Mouse (Mus musculus): ENCODE measurements around the gene Atxn10. TPM values are rescaled to one million over a fixed set of nuclear protein-coding genes. Genes with fewer than 3 reads are reported as not detected.

Atxn10 gene
- polyA plus RNA-seq, 1 experiment from 2014 or later = 85.3 TPM

DNA sequence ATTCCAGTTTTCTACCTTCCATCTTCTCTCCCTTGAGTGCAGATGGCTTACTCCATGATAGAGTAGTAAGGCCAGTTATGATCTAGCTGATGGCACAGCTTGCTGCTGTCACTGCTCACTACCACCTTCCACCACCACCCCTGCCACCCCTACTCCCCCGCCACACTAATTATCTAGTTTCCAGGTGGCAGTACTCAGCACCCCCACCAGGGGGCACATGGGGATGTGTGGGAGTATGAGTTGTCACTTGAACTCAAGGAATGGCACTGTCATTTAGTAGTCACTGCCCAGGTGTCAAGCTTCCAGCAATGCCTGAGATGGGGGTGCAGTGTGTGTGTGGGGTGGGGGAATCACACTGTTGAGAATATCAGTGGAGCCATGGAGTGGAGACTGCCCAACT is 141.5 kb downstream of the Atxn10 start:
- no peaks in the 10 kb centered on the region for H3K36me3 ChIP-seq (replicated peaks)
- peaks cover 3% of the 10 kb centered on the region; the same call in 1 of the 2 replicates for H3K27me3 ChIP-seq
- no peak overlapping the region for H3K27ac ChIP-seq (replicated peaks)
- no peaks in the 10 kb centered on the region for H3K4me1 ChIP-seq (replicated peaks)
- no peak overlapping the region for H3K9ac ChIP-seq
- H3K4me3 ChIP-seq (replicated peaks) = no peak overlapping the region
- WGBS (ENCODE audit: insufficient replicate concordance) = 24% methylated on average over 1 of the region's 1 CpGs
- no peak overlapping the region for H3K4me2 ChIP-seq
- H3K9me3 ChIP-seq (replicated peaks) = no peaks in the 10 kb centered on the region
- ATAC-seq (ENCODE audit: insufficient read depth) = no peak

DNA sequence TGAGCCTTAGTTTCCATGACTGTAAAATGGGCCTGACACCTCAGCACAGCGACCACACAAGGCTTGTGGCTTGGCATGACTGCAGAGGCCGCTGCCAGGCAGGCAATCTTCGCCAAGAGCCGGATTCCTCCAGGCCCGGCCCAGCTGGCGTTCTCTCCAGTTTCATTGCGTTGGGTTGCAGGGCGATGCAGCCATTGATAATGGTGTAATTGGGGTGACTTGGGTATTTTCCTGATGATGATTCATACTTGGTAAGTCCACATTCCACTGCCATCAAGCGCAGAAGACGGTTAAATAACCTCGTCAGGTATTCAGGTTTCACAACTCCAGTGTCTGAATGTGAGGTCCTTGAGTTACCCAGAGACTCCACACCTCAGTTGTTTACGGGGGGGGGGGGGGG is 143.3 kb downstream of the Atxn10 start:
- Histone ChIP-seq H3K27me3 (peaks cover 3% of the 10 kb centered on the region; the same call in 1 of the 2 replicates), H3K9me3 (replicated peaks) (no peaks in the 10 kb centered on the region), H3K4me3 (replicated peaks) (no peak overlapping the region), H3K9ac (no peak overlapping the region), H3K36me3 (replicated peaks) (no peaks in the 10 kb centered on the region), H3K4me2 (no peak overlapping the region), H3K27ac (replicated peaks) (no peak overlapping the region), H3K4me1 (replicated peaks) (no peaks in the 10 kb centered on the region)
- 70% methylated on average over 12 of the region's 12 CpGs for WGBS (ENCODE audit: insufficient replicate concordance)
- no peak for ATAC-seq (ENCODE audit: insufficient read depth)

DNA sequence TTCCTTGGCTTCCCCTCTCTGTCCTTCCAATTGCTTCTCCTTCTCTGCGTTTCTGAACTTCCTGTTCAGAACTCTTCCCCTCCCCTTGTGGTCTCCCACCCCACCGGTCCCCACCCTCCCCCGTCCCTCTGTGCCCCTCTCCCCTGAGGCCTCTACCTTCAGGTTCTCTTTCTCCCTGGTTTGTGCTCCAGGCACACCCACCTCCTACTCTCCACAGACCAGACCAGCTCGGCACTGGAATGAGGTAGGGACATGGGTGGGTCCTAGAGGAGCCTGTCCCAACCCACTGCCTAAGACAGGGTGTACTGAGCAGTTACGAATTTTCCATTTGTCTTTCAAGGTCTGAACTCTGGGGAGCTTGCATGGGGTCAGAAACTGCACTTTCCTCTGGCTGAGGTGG is 143.9 kb downstream of the Atxn10 start:
- no peak overlapping the region for H3K27ac ChIP-seq (replicated peaks)
- no peak overlapping the region for H3K4me2 ChIP-seq
- 17% methylated on average over 5 of the region's 5 CpGs for WGBS (ENCODE audit: insufficient replicate concordance)
- H3K4me3 ChIP-seq (replicated peaks) = no peak overlapping the region
- H3K9ac ChIP-seq = no peak overlapping the region
- no peaks in the 10 kb centered on the region for H3K4me1 ChIP-seq (replicated peaks)
- no peaks in the 10 kb centered on the region for H3K36me3 ChIP-seq (replicated peaks)
- H3K9me3 ChIP-seq (replicated peaks) = no peaks in the 10 kb centered on the region
- H3K27me3 ChIP-seq = peaks cover 3% of the 10 kb centered on the region; the same call in 1 of the 2 replicates
- no peak for ATAC-seq (ENCODE audit: insufficient read depth)

GRCm38 (mm10) chr15:85480630-85481029 is 144.6 kb downstream of the Atxn10 start:
- no peaks in the 10 kb centered on the region for H3K36me3 ChIP-seq (replicated peaks)
- H3K4me2 ChIP-seq = no peak overlapping the region
- H3K9me3 ChIP-seq (replicated peaks) = no peaks in the 10 kb centered on the region
- H3K4me1 ChIP-seq (replicated peaks) = no peaks in the 10 kb centered on the region
- no peak overlapping the region for H3K9ac ChIP-seq
- H3K4me3 ChIP-seq (replicated peaks) = no peak overlapping the region
- H3K27ac ChIP-seq (replicated peaks) = no peak overlapping the region
- 50% methylated on average over 3 of the region's 3 CpGs for WGBS (ENCODE audit: insufficient replicate concordance)
- H3K27me3 ChIP-seq = peaks cover 3% of the 10 kb centered on the region; the same call in 1 of the 2 replicates
- ATAC-seq (ENCODE audit: insufficient read depth) = no peak

DNA sequence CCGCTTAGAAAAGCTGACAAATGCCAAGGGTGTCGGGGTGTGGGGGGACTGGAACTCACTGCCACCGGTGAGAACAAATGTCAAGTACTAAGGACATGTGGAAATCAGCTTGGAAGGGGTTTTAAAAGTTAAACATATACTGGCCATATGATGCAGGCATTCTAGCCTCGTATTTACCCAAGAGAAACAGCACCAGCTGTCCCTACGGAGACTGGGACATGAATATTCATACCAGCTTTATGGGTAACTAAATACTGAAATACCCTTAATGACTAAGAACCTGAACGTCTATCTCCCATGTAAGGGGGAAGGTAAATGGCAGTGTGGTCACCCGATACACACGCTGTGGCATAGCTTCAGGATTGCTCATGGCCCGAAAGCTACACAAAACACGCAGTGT is 152.9 kb downstream of the Atxn10 start:
- Histone ChIP-seq H3K9ac (no peak overlapping the region), H3K4me3 (replicated peaks) (no peak overlapping the region), H3K4me1 (replicated peaks) (no peaks in the 10 kb centered on the region), H3K4me2 (no peak overlapping the region), H3K9me3 (replicated peaks) (no peaks in the 10 kb centered on the region), H3K27me3 (peaks cover 1% of the 10 kb centered on the region; the same call in 1 of the 2 replicates), H3K36me3 (replicated peaks) (no peaks in the 10 kb centered on the region), H3K27ac (replicated peaks) (no peak overlapping the region)
- 69% methylated on average over 10 of the region's 10 CpGs for WGBS (ENCODE audit: insufficient replicate concordance)
- ATAC-seq (ENCODE audit: insufficient read depth) = no peak

DNA sequence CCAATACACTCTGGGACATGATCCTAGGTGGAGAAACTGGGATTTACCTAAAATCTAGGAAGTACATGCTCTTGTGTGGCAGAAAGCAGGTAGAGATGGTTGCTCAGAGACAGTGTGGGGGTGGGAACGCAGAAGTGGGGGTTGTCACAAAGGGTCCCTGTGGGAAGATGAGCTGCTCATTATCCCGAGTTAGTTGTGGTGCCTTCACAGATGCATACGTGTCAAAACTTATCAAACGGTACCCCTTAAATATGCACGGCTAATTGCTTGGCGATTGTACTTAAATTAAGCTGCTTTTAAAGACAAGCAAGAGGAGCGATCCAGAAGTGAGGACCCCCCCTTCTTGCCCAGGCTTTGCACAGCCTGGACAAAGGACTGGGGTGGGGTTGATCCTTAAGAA is 153.7 kb downstream of the Atxn10 start:
- Histone ChIP-seq H3K9me3 (replicated peaks) (no peaks in the 10 kb centered on the region), H3K27ac (replicated peaks) (no peak overlapping the region), H3K36me3 (replicated peaks) (no peaks in the 10 kb centered on the region), H3K4me1 (replicated peaks) (no peaks in the 10 kb centered on the region), H3K27me3 (peaks cover 10% of the 10 kb centered on the region), H3K9ac (no peak overlapping the region), H3K4me3 (replicated peaks) (no peak overlapping the region), H3K4me2 (no peak overlapping the region)
- WGBS (ENCODE audit: insufficient replicate concordance) = 69% methylated on average over 7 of the region's 7 CpGs
- no peak for ATAC-seq (ENCODE audit: insufficient read depth)

- no peaks in the 10 kb centered on the region for H3K4me1 ChIP-seq (replicated peaks)
- H3K9ac ChIP-seq = no peak overlapping the region
- no peak for ATAC-seq (ENCODE audit: insufficient read depth)
- H3K27me3 ChIP-seq = peaks cover 17% of the 10 kb centered on the region
- no peak overlapping the region for H3K4me2 ChIP-seq
- no peaks in the 10 kb centered on the region for H3K9me3 ChIP-seq (replicated peaks)
- H3K27ac ChIP-seq (replicated peaks) = no peak overlapping the region
- H3K36me3 ChIP-seq (replicated peaks) = no peaks in the 10 kb centered on the region
- no peak overlapping the region for H3K4me3 ChIP-seq (replicated peaks)
- 11% methylated on average over 11 of the region's 11 CpGs for WGBS (ENCODE audit: insufficient replicate concordance)
Measured at GRCm38 (mm10) chr15:85494163-85494621, 158.1 kb downstream of the Atxn10 start.

DNA sequence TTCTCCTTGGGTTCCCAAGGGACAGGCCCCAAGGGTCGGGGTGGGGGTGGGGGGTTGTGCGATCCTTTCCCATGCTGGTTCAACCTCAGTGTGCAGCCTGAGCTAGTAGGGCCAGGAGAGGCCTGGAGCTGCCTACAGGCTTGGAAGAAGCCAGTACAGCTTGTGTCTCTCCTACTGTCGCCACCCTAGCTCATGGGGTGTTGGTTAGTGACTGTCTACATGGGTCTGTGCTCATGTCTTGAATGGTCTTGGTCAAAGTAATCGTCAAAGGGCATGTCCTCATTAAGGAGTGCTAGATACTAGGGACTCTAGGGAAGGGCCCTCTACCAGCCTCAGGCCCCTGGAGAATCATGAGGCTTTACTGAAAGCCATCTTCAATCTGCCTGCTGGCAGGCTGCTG is 161.5 kb downstream of the Atxn10 start:
- H3K4me2 ChIP-seq = no peak overlapping the region
- no peak overlapping the region for H3K4me3 ChIP-seq (replicated peaks)
- ATAC-seq (ENCODE audit: insufficient read depth) = no peak
- H3K9ac ChIP-seq = no peak overlapping the region
- peaks cover 17% of the 10 kb centered on the region for H3K27me3 ChIP-seq
- no peaks in the 10 kb centered on the region for H3K36me3 ChIP-seq (replicated peaks)
- no peaks in the 10 kb centered on the region for H3K4me1 ChIP-seq (replicated peaks)
- H3K27ac ChIP-seq (replicated peaks) = no peak overlapping the region
- 41% methylated on average over 4 of the region's 4 CpGs for WGBS (ENCODE audit: insufficient replicate concordance)
- no peaks in the 10 kb centered on the region for H3K9me3 ChIP-seq (replicated peaks)

DNA sequence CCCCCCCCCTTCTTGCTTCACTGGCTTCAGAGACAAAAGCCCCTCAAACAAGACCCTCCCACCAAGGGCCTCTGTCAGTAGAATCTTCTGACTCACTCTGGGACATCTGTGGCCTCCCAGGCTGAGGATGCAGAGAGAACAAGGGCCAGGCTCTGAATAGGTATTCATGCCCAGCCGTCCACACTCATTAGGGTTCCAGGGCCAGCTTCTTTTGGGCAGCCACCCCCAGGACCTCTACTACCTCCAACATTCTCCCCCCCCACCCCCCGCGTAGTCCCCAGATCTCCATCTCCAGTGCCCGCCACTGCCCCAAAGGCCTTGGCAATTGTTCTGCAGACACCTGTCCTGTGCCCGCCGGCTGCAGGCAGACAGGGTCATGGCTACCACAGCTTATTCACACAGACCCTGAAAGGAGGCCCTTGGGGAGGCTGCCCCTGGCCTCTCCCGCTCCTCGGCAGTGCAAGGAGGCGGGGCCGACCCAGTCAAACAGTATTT is 162.0 kb downstream of the Atxn10 start:
- no peak for ATAC-seq (ENCODE audit: insufficient read depth)
- WGBS (ENCODE audit: insufficient replicate concordance) = 63% methylated on average over 10 of the region's 10 CpGs
- Histone ChIP-seq H3K27me3 (peaks cover 17% of the 10 kb centered on the region), H3K4me3 (replicated peaks) (no peak overlapping the region), H3K4me1 (replicated peaks) (no peaks in the 10 kb centered on the region), H3K27ac (replicated peaks) (no peak overlapping the region), H3K9ac (no peak overlapping the region), H3K4me2 (no peak overlapping the region), H3K9me3 (replicated peaks) (no peaks in the 10 kb centered on the region), H3K36me3 (replicated peaks) (no peaks in the 10 kb centered on the region)

- 72% methylated on average over 10 of the region's 10 CpGs for WGBS (ENCODE audit: insufficient replicate concordance)
Measured at GRCm38 (mm10) chr15:85500267-85500666, 164.2 kb downstream of the Atxn10 start.

DNA sequence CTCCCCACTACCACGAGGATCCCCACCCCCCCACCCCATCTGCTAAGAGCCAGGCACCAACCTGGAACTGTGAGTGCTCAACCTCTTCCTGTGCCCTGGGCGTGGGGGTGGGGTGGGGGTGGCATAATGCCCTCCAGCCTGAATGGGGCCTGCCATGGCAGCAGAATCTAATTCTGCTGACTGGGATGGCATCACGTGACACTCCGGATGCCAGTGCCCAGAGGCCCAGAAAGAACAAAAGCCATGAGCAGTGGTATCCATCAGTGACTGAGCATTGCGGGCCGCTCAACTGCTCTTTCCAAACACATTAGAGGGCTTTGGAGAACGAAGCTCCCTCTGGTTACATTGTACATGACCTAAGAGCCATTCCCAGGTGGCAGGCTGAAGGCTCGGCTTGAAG is 167.1 kb downstream of the Atxn10 start, which contains the start of gene 7530416G11Rik:
Gene 7530416G11Rik (minus strand): TSS at position 101 of the 400 bp plus-strand sequence.
- Histone ChIP-seq H3K36me3 (replicated peaks) (no peaks in the 10 kb centered on the region), H3K4me3 (replicated peaks) (no peak within 1 kb of the TSS), H3K27ac (replicated peaks) (no peak within 1 kb of the TSS), H3K4me1 (replicated peaks) (no peaks in the 10 kb centered on the region), H3K27me3 (no peaks in the 10 kb centered on the region), H3K9me3 (replicated peaks) (no peaks in the 10 kb centered on the region), H3K4me2 (no peak within 1 kb of the TSS), H3K9ac (no peak within 1 kb of the TSS)
- no peak for ATAC-seq (ENCODE audit: insufficient read depth)
- 58% methylated on average over 8 of the region's 8 CpGs for WGBS (ENCODE audit: insufficient replicate concordance)

More at GRCm38 (mm10) chr15:85500267-85500666, 164.2 kb downstream of the Atxn10 start:
- no peak for ATAC-seq (ENCODE audit: insufficient read depth)
- H3K27ac ChIP-seq (replicated peaks) = no peak overlapping the region
- no peaks in the 10 kb centered on the region for H3K36me3 ChIP-seq (replicated peaks)
- no peaks in the 10 kb centered on the region for H3K4me1 ChIP-seq (replicated peaks)
- peaks cover 2% of the 10 kb centered on the region; the same call in 1 of the 2 replicates for H3K27me3 ChIP-seq
- H3K9ac ChIP-seq = no peak overlapping the region
- H3K4me2 ChIP-seq = no peak overlapping the region
- H3K4me3 ChIP-seq (replicated peaks) = no peak overlapping the region
- H3K9me3 ChIP-seq (replicated peaks) = no peaks in the 10 kb centered on the region

All from liver, embryonic 15.5 days (tissue).